8 mouse cellular contexts compared by ENCODE assay signal in the genomic region with DNA sequence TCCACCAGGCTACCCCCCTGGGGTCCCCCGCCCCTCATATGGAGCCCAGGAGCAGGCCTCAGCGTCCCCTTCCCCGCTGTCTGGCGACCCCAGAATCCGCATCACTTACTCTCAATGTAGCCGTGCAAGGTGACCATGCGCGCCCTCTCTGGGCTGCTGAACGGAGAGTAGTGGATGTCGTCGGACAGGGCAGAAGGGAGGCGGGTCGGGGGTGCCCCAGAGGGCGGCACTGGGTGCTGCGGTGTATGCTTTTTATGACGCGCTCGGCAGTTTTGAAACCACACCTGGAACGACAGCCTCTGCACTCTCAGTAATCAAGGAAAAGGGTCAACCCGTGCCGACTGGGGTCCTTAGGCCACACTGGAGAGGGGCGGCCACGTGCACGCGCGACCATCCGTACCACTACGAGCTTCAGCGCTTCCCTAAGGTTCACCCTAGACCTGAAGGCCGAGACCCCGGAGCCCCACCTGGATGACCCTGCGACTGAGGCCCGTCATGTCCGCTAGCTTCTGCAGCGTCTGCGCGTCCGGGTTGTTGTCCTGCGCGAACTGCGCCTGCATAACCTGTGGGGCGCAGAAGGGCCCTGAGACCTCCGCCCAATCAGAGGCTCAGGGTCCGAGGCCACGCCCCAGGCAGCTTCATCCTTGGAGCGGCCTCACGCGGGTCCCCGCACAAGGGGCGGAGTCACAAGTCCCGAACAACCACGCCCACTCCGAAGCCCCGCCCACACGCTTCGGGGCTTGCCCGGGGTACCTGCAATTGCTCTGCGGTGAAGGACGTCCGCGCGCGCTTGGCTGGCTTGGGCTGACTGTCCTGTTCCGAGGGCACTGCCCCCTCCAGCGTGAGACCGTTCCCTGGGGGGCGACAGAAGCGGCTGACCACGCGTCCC. TPM values are rescaled to one million over a fixed set of nuclear protein-coding genes. Genes with fewer than 3 reads are reported as not detected.
DNase-seq lines count a peak whose midpoint lies in the region; ATAC-seq and TF ChIP-seq lines count a peak whose summit lies in the region.

No protein-coding gene starts in this region.

- CTCF ChIA-PET in Patski (lab: Charles Lee): interaction anchor here (1.6 kb wide), 1 partner anchor 9 kb away, joined by 3 read pairs; no protein-coding TSS in a partner anchor

- in situ Hi-C loops in Patski (cut with MboI; ENCODE audit: low pct_unique_long_range_greater_than_20kb): no loop called here

- peak overlapping the region; percentile 51 for H3K9ac ChIP-seq in embryonic facial prominence, embryonic 14.5 days (ENCODE audit: low read depth, low read length)
- no peak overlapping the region for H3K9ac ChIP-seq in limb, embryonic 11.5 days (ENCODE audit: low read length)

- TF ChIP-seq CTCF in Patski (IDR thresholded peaks at IDR 0.05): no peak

- peaks cover 15% of the 10 kb centered on the region for H3K4me1 ChIP-seq in embryonic facial prominence, embryonic 14.5 days (ENCODE audit: control insufficient read depth, insufficient read depth, low read length)
- H3K4me1 ChIP-seq in limb, embryonic 11.5 days (ENCODE audit: control insufficient read depth, insufficient read depth, low read length): peaks cover 2% of the 10 kb centered on the region; the same call in 1 of the 2 replicates
- peaks cover 16% of the 10 kb centered on the region for H3K4me1 ChIP-seq in midbrain, embryonic 10.5 days

- H3K9me3 ChIP-seq in embryonic facial prominence, embryonic 14.5 days (ENCODE audit: control insufficient read depth, low read length): no peaks in the 10 kb centered on the region
- no peaks in the 10 kb centered on the region for H3K9me3 ChIP-seq in limb, embryonic 11.5 days (ENCODE audit: control insufficient read depth, low read length)
- no peaks in the 10 kb centered on the region for H3K9me3 ChIP-seq in midbrain, embryonic 10.5 days (replicated peaks)

- peak overlapping the region; percentile 47 for H3K4me3 ChIP-seq in embryonic facial prominence, embryonic 14.5 days (ENCODE audit: low read depth, low read length)
- H3K4me3 ChIP-seq in limb, embryonic 11.5 days (ENCODE audit: low read depth, low read length): peak overlapping the region; percentile 43
- H3K4me3 ChIP-seq in midbrain, embryonic 10.5 days: peak overlapping the region; percentile 62

- H3K27me3 ChIP-seq in Patski: no peaks in the 10 kb centered on the region
- peaks cover 85% of the 10 kb centered on the region for H3K27me3 ChIP-seq in embryonic facial prominence, embryonic 14.5 days (replicated peaks; ENCODE audit: control insufficient read depth, insufficient read depth, low read length)
- peaks cover 86% of the 10 kb centered on the region for H3K27me3 ChIP-seq in limb, embryonic 11.5 days (ENCODE audit: control insufficient read depth, insufficient read depth, low read length)
- H3K27me3 ChIP-seq in midbrain, embryonic 10.5 days (ENCODE audit: low read depth, poor library complexity, severe bottlenecking): peaks cover 100% of the 10 kb centered on the region
- no peaks in the 10 kb centered on the region; the same call in none of the 2 replicates for H3K27me3 ChIP-seq in splenic B cell, adult 2 months (ENCODE audit: control insufficient read depth, insufficient read depth, low read length, poor library complexity, severe bottlenecking)

- POLR2A ChIA-PET in Patski (lab: Charles Lee): interaction anchor here (0.7 to 1.2 kb wide), 4 partner anchors 12 to 119 kb away, joined by 3 to 4 read pairs (median 3); a partner anchor contains a TSS

- H3K27ac ChIP-seq in embryonic facial prominence, embryonic 14.5 days (replicated peaks; ENCODE audit: low read depth, low read length): 0 out of 2 replicates have a peak overlapping the region, but pooled peaks have one; percentile 24
- no peak overlapping the region for H3K27ac ChIP-seq in limb, embryonic 11.5 days (replicated peaks; ENCODE audit: low read depth, low read length)
- no peak overlapping the region for H3K27ac ChIP-seq in midbrain, embryonic 10.5 days (replicated peaks)

- 0 out of 2 replicates have a peak, but pooled peaks cover 6% of the 10 kb centered on the region for H3K36me3 ChIP-seq in embryonic facial prominence, embryonic 14.5 days (ENCODE audit: control insufficient read depth, insufficient read depth, low read length)
- H3K36me3 ChIP-seq in limb, embryonic 11.5 days (ENCODE audit: control insufficient read depth, insufficient read depth, low read length): no peaks in the 10 kb centered on the region
- no peaks in the 10 kb centered on the region for H3K36me3 ChIP-seq in midbrain, embryonic 10.5 days
- no peaks in the 10 kb centered on the region for H3K36me3 ChIP-seq in splenic B cell, adult 2 months (ENCODE audit: control insufficient read depth, insufficient read depth, low read length, poor library complexity, severe bottlenecking)

- peak; percentile 61 for DNase-seq in CD4-positive, CD25-positive, alpha-beta regulatory T cell, adult 2 months (ENCODE audit: low read depth, low spot score)
- DNase-seq in Patski (ENCODE audit: low read depth, low spot score): peak; percentile 39
- peak; percentile 84 for DNase-seq in embryonic facial prominence, embryonic 14.5 days (ENCODE audit: low spot score)
- DNase-seq in heart, postnatal 4 days: peak; percentile 67
- peak; percentile 91 for DNase-seq in limb, embryonic 11.5 days (ENCODE audit: low spot score)
- peak; percentile 87 for DNase-seq in midbrain, embryonic 10.5 days (ENCODE audit: low spot score)
- peak; percentile 59 for DNase-seq in splenic B cell, adult 2 months (ENCODE audit: low read depth, low spot score)
- no peak for DNase-seq in frontal cortex, postnatal 25 days (ENCODE audit: low spot score in 2 of 2)

- H3K4me2 ChIP-seq in embryonic facial prominence, embryonic 14.5 days (ENCODE audit: low read depth, low read length): peak overlapping the region; percentile 63
- peak overlapping the region; percentile 69 for H3K4me2 ChIP-seq in limb, embryonic 11.5 days (ENCODE audit: low read depth, severe bottlenecking)

- 6% methylated on average over 50 of the region's 70 CpGs for WGBS in embryonic facial prominence, embryonic 14.5 days
- under 1% methylated on average over 70 of the region's 70 CpGs for WGBS in limb, embryonic 11.5 days
- WGBS in midbrain, embryonic 10.5 days: 2% methylated on average over 70 of the region's 70 CpGs

- peak; percentile 94 for ATAC-seq in Patski
- ATAC-seq in embryonic facial prominence, embryonic 14.5 days (ENCODE audit: low read depth): peak; percentile 90
- peak; percentile 92 for ATAC-seq in limb, embryonic 11.5 days (ENCODE audit: insufficient number of reproducible peaks, low FRiP score, low TSS enrichment, low read depth)

RNA-seq across cellular contexts. Expression of a gene that starts 14.1 kb away (rescaled TPM):
- polyA plus RNA-seq in Patski (2021): 10.7 TPM
- 5.3 and 5.4 TPM in 2 replicates for polyA plus RNA-seq in embryonic facial prominence, embryonic 14.5 days (2014; fragmentation: Nextera tagmentation; extraction: Ambion mirVana)
- 1 to 10 TPM; 6.7 to 8.6 TPM for total RNA-seq in heart, postnatal 4 days (2021)
- 0.62 and 0.83 TPM in 2 replicates for polyA plus RNA-seq in limb, embryonic 11.5 days (2014; fragmentation: Nextera tagmentation; extraction: Ambion mirVana)
- polyA plus RNA-seq in midbrain, embryonic 10.5 days (2016; fragmentation: Nextera tagmentation; extraction: Ambion mirVana): 1.2 and 1.6 TPM in 2 replicates

RNA-seq across cellular contexts. Expression of a gene that starts 41.8 kb away (rescaled TPM):
- 5.5 TPM for polyA plus RNA-seq in Patski (2021)
- 1.0 and 6.8 TPM in 2 replicates for polyA plus RNA-seq in embryonic facial prominence, embryonic 14.5 days (2014; fragmentation: Nextera tagmentation; extraction: Ambion mirVana)
- not detected for total RNA-seq in heart, postnatal 4 days (2021)
- polyA plus RNA-seq in limb, embryonic 11.5 days (2014; fragmentation: Nextera tagmentation; extraction: Ambion mirVana): not detected in 2 replicates
- polyA plus RNA-seq in midbrain, embryonic 10.5 days (2016; fragmentation: Nextera tagmentation; extraction: Ambion mirVana): 0.20 and 0.35 TPM in 2 replicates

RNA-seq across cellular contexts. Expression of a gene that starts 41.9 kb away (rescaled TPM):
- polyA plus RNA-seq in Patski (2021): 282 TPM
- 228 and 236 TPM in 2 replicates for polyA plus RNA-seq in embryonic facial prominence, embryonic 14.5 days (2014; fragmentation: Nextera tagmentation; extraction: Ambion mirVana)
- total RNA-seq in heart, postnatal 4 days (2021): 100 to 1,000 TPM; 487 to 501 TPM
- polyA plus RNA-seq in limb, embryonic 11.5 days (2014; fragmentation: Nextera tagmentation; extraction: Ambion mirVana): 195 and 196 TPM in 2 replicates
- 193 and 202 TPM in 2 replicates for polyA plus RNA-seq in midbrain, embryonic 10.5 days (2016; fragmentation: Nextera tagmentation; extraction: Ambion mirVana)

RNA-seq across cellular contexts. Expression of a gene that starts 45.1 kb away (rescaled TPM):
- polyA plus RNA-seq in Patski (2021): 31.1 TPM
- 35.1 and 38.0 TPM in 2 replicates for polyA plus RNA-seq in embryonic facial prominence, embryonic 14.5 days (2014; fragmentation: Nextera tagmentation; extraction: Ambion mirVana)
- 10 to 100 TPM; 37.3 to 39.1 TPM for total RNA-seq in heart, postnatal 4 days (2021)
- 26.5 and 31.1 TPM in 2 replicates for polyA plus RNA-seq in limb, embryonic 11.5 days (2014; fragmentation: Nextera tagmentation; extraction: Ambion mirVana)
- polyA plus RNA-seq in midbrain, embryonic 10.5 days (2016; fragmentation: Nextera tagmentation; extraction: Ambion mirVana): 25.6 and 30.1 TPM in 2 replicates

RNA-seq across cellular contexts. Expression of a gene that starts 45.5 kb away (rescaled TPM):
- 37.6 TPM for polyA plus RNA-seq in Patski (2021)
- polyA plus RNA-seq in embryonic facial prominence, embryonic 14.5 days (2014; fragmentation: Nextera tagmentation; extraction: Ambion mirVana): 73.4 and 81.8 TPM in 2 replicates
- 10 to 100 TPM; 41.4 to 42.7 TPM for total RNA-seq in heart, postnatal 4 days (2021)
- 88.5 and 92.6 TPM in 2 replicates for polyA plus RNA-seq in limb, embryonic 11.5 days (2014; fragmentation: Nextera tagmentation; extraction: Ambion mirVana)
- polyA plus RNA-seq in midbrain, embryonic 10.5 days (2016; fragmentation: Nextera tagmentation; extraction: Ambion mirVana): 80.8 and 95.4 TPM in 2 replicates

Comparison
In these comparisons a context has a peak if more than half of its experiments do, and no peak if none do; other contexts are left out.
1. DNase-seq: peak in CD4-positive, CD25-positive, alpha-beta regulatory T cell, adult 2 months (single experiment), Patski (single experiment), embryonic facial prominence, embryonic 14.5 days (single experiment), heart, postnatal 4 days (single experiment), limb, embryonic 11.5 days (single experiment), midbrain, embryonic 10.5 days (single experiment) and splenic B cell, adult 2 months (single experiment); none in frontal cortex, postnatal 25 days (0 of 2).
2. Peak in every context shown above with its lines, with median percentiles within 50 percentile points of each other: ATAC-seq and H3K4me3 ChIP-seq.